ENCODE assay signal across 8 mouse cellular contexts in genomic region chr13:37858066-37858501, GRCm38 (mm10).
DNase-seq lines count a peak whose midpoint lies in the region; ATAC-seq and TF ChIP-seq lines count a peak whose summit lies in the region.

No protein-coding gene starts in this region.

- H3K4me2 ChIP-seq in forebrain, embryonic 14.5 days (ENCODE audit: low read length) = peak overlapping the region; percentile 95
- peak overlapping the region; percentile 83 for H3K4me2 ChIP-seq in kidney, postnatal 0 days (ENCODE audit: low read length)

- H3K9me3 ChIP-seq in ES-Bruce4 (replicated peaks; ENCODE audit: control insufficient read depth, insufficient read depth, low read length, poor library complexity, severe bottlenecking) = no peaks in the 10 kb centered on the region
- H3K9me3 ChIP-seq in forebrain, embryonic 14.5 days (replicated peaks; ENCODE audit: control insufficient read depth, low read length) = no peaks in the 10 kb centered on the region
- H3K9me3 ChIP-seq in kidney, postnatal 0 days (replicated peaks; ENCODE audit: low read length) = no peaks in the 10 kb centered on the region

- no peak for TF ChIP-seq POLR2A in ES-Bruce4 (IDR thresholded peaks at IDR 0.05; ENCODE audit: insufficient read depth, low read length)

- TF ChIP-seq CTCF in ES-Bruce4 (IDR thresholded peaks at IDR 0.05; ENCODE audit: low read depth, low read length) = no peak
- no peak for TF ChIP-seq CTCF in kidney, postnatal 0 days (IDR thresholded peaks at IDR 0.05; ENCODE audit: low read depth)

- H3K4me1 ChIP-seq in ES-Bruce4 (ENCODE audit: control insufficient read depth, insufficient read depth, low read length) = peaks cover 4% of the 10 kb centered on the region
- 0 out of 2 replicates have a peak, but pooled peaks cover 3% of the 10 kb centered on the region for H3K4me1 ChIP-seq in forebrain, embryonic 14.5 days (ENCODE audit: control insufficient read depth, insufficient read depth, low read length)
- H3K4me1 ChIP-seq in kidney, postnatal 0 days (replicated peaks; ENCODE audit: insufficient read depth, low read length) = peaks cover 43% of the 10 kb centered on the region

- ATAC-seq in frontal cortex, adult (ENCODE audit: low TSS enrichment) = peak; percentile 4; the same call in 1 of the 2 replicates
- ATAC-seq in forebrain, embryonic 14.5 days = peak; percentile 60
- ATAC-seq in kidney, postnatal 0 days (replicated peaks; ENCODE audit: low FRiP score, low read depth) = peak; percentile 17; the same call in 1 of the 2 replicates
- ATAC-seq in megakaryocyte progenitor cell, adult 5-6 weeks (replicated peaks; ENCODE audit: poor library complexity) = 0 out of 2 replicates have a peak, but pooled peaks have one; percentile 3

- H3K4me3 ChIP-seq in ES-Bruce4 (ENCODE audit: low read depth, low read length) = peak overlapping the region; percentile 46
- peak overlapping the region; percentile 61 for H3K4me3 ChIP-seq in forebrain, embryonic 14.5 days (ENCODE audit: low read depth, low read length)
- peak overlapping the region; percentile 49 for H3K4me3 ChIP-seq in kidney, postnatal 0 days (replicated peaks; ENCODE audit: low read depth, low read length)

- no peak overlapping the region for H3K27ac ChIP-seq in ES-Bruce4 (ENCODE audit: insufficient read depth, low read length)
- H3K27ac ChIP-seq in forebrain, embryonic 14.5 days (ENCODE audit: low read depth, low read length) = no peak overlapping the region
- peak overlapping the region; percentile 90 for H3K27ac ChIP-seq in kidney, postnatal 0 days

- no peaks in the 10 kb centered on the region for H3K36me3 ChIP-seq in ES-Bruce4 (ENCODE audit: control insufficient read depth, insufficient read depth, low read length, poor library complexity, severe bottlenecking)
- H3K36me3 ChIP-seq in forebrain, embryonic 14.5 days (ENCODE audit: control insufficient read depth, insufficient read depth, low read length) = no peaks in the 10 kb centered on the region
- no peaks in the 10 kb centered on the region for H3K36me3 ChIP-seq in kidney, postnatal 0 days (ENCODE audit: insufficient read depth, low read length)

- no peaks in the 10 kb centered on the region for H3K27me3 ChIP-seq in ES-Bruce4 (ENCODE audit: control insufficient read depth, insufficient read depth, low read length, poor library complexity, severe bottlenecking)
- 0 out of 2 replicates have a peak, but pooled peaks cover 4% of the 10 kb centered on the region for H3K27me3 ChIP-seq in forebrain, embryonic 14.5 days (replicated peaks; ENCODE audit: control insufficient read depth, insufficient read depth, low read length)
- H3K27me3 ChIP-seq in kidney, postnatal 0 days (ENCODE audit: insufficient read depth, low read length) = no peaks in the 10 kb centered on the region

- TF ChIP-seq EP300 in ES-Bruce4 (IDR thresholded peaks at IDR 0.05; ENCODE audit: insufficient read depth, low read depth, low read length) = no peak

- no peak for DNase-seq in frontal cortex, postnatal 14 days (ENCODE audit: low spot score in 2 of 2)
- DNase-seq in forebrain, embryonic 14.5 days (ENCODE audit: low spot score) = no peak
- DNase-seq in kidney, postnatal 0 days (ENCODE audit: low spot score) = no peak
- peak; percentile 76 for DNase-seq in thymus, postnatal 25 days
- DNase-seq in frontal cortex, postnatal 36 days (ENCODE audit: low spot score in 2 of 2) = no peak

- WGBS in forebrain, embryonic 14.5 days = 8% methylated on average over 19 of the region's 19 CpGs
- WGBS in kidney, postnatal 0 days = 4% methylated on average over 19 of the region's 19 CpGs

- H3K9ac ChIP-seq in ES-Bruce4 (ENCODE audit: low read depth, poor library complexity, severe bottlenecking) = peak overlapping the region; percentile 68
- H3K9ac ChIP-seq in forebrain, embryonic 14.5 days (ENCODE audit: low read length) = peak overlapping the region; percentile 71
- peak overlapping the region; percentile 66 for H3K9ac ChIP-seq in kidney, postnatal 0 days (ENCODE audit: low read depth, low read length)

Comparison
In these comparisons a context has a peak if more than half of its experiments do, and no peak if none do; other contexts are left out.
1. ATAC-seq: peak in every context shown above with its lines; median percentile 60 in forebrain, embryonic 14.5 days; 17 in kidney, postnatal 0 days; 4 in frontal cortex, adult; 3 in megakaryocyte progenitor cell, adult 5-6 weeks.